Mouse (Mus musculus): ENCODE measurements around the gene Tbc1d24.
"Not testable (repeated sequence)": the region's sequence is repeated elsewhere in the genome, so short reads cannot be mapped to it uniquely, and the experiment has no call there.

Tbc1d24 gene

DNA sequence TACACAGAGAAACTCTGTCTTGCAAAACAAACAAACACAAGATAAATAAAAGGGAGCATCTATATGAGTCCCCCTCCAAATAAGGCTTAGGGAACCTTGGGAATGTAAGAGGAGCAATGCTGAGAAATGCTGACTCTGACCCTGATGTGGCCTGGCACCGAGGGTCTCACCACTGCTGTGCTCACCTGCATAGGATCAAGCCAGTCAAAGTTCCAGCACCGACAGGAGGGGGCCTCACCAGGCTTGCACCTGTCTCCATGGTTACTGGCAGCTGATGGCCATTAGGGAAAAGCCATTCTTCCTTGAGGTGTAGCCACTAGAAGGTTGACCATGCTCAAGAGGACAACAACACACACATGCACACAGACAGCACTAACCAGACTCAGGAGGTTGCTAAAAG, 62.5 kb downstream of the Tbc1d24 start:
- DNase-seq (ENCODE audit: low spot score), result no peak

DNA sequence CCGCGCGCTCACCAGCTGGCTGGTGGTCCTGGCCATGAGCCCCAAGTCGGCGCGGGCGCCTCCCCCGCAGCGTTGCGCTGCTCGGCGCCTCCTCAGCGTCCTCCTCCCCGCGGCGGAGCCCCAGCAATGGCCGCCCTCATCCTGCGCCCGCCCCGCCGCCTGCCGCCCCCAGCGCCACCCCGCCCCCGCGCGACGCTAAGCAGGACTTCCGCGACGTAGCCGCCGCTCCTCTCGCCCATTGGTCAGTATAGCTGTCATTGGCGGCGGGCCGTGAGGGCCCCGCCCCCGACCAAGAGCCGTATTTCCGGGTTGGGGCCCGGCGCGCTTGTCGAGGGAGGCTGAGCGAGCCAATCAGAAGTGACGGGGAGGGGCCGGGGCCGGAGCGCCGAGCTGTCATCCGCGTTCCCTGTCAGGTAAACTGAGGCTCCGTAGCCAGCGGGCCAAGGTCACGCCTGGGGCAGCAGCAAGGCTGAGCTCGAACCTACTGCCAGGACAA, 63.9 kb downstream of the Tbc1d24 start:
- DNase-seq (ENCODE audit: low spot score), result peak; percentile 97

DNA sequence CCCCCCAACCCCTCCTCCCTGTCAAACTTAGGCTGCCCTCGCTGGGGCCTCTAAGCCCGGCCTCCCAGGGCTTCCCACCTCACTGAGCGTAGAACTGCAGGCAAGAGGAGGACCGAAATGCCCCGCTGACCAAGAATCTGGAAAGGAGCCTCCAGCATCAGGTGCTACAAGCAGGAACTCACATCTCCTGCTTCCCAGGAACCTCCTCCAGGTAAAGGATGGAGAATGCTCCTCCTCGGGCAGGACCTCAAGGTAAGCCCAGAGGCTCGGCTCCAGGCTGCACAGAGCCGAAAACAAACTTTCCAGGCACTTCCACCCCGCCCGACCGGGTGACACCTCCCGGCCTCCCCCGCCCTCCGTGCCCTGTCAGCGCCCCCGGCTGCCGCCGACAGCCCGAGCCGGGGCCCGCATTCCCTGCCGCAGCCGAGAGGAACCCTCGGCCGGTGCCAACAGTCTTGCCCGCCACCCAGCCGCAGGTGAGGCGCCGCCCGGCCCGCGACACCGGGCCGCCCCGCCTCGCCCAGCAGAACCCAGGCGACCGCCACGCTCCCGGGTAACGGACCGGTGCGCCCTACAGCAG, 64.4 kb downstream of the Tbc1d24 start:
- no peak for DNase-seq (ENCODE audit: low spot score)

DNA sequence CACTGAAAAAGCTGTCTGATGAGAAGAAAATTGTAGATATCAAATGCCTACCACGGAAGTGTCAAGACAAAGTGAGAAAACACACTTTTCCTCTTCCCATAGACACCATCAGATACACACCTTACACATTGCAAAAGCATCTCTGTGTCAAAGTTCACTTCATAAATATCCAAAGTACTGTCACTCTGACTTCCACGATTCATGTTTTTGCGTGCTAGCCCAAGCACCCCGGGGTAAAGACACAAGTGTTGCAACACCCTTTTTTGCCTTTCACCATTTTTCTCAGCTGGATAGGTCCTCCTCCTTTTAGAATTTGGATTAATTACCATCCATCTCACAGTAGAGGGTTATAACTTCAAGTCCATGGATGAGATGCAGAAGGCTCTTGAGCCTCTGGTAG, 65.4 kb downstream of the Tbc1d24 start:
- no peak for DNase-seq (ENCODE audit: low spot score)

DNA sequence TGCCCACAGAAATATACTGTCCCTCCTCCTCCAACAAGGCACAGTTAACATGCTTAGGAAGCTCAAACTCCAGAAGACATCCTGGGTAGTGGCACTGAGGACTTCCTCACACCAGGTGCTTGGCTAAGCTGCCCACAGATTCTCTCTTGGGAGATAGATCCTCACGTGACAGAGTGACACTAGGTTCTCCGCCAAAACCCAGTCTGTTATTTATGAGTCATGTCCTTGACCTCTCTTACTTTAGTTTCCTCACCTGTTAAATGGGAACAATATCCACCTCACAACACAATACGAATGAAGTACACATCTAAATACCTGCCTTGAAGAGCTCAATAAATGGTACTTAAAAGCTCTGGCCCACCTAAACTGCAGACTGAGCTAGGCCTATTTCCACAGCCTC, 66.1 kb downstream of the Tbc1d24 start:
- DNase-seq (ENCODE audit: low spot score), result no peak

DNA sequence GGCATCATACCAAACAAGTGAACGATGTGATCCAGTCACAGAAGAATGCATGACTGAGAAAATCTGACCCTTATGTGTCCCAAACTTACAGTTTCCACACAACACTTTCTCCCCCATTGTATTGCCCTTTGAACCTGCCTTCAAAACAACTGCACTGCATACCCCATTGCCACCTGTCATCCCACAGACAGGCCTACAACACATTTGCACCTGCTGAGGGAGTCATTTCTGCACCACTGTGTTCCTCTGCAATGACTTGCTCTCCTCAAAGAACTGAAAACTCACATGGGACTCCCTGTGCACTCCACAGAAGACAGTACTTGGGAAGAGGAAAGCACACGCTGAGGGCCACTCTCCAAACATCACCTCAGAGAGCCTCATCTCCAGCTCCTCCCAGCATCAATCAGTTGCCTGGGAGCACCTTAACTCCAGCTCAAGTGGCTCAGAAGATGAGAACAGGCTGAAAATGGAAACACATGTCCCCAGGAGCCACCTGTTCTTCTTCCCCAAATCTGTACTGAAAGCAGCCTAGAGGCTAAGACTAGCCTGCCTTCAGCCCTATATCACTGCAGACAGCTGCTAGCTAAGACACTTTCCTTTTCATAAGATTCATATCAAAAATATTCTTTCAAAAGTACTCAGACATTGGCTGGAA, 68.0 kb downstream of the Tbc1d24 start:
- no peak for DNase-seq (ENCODE audit: low spot score)

DNA sequence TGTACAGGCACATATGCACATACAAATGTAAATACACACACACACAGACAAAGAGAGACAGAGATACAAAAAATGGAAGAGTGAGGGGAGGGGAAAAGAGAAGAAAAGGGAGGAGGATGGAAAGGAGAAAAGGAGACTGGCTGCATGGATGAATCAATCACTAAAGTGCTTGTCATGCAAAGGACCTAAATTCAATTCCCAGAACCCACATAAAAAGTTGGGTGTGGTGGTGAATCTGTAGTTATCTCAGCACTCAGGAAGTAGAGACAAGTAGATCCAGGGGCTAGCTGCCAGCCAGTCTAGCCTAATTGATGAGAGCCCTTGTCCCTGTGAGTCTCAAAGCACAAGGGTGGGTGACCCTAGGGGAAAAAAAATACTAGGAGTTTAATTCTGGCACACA, 71.3 kb downstream of the Tbc1d24 start:
- DNase-seq (ENCODE audit: low spot score), result no peak

DNA sequence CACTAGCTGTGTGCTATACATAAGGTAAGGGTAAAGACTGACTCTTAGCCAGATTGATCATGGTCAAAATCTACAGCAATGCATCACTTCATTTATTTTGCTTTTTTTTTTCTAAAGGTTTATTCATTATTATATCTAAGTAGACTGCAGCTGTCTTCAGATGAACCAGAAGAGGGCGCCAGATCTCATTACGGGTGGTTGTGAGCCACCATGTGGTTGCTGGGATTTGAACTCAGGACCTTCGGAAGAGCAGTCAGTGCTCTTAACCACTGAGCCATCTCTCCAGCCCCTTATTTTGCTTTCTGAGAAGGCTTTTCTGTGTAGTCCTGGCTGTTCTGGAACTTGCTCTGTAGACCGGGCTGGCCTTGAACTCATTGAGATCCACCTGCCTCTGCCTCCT, 72.4 kb downstream of the Tbc1d24 start:
- not testable (repeated sequence) for DNase-seq (ENCODE audit: low spot score)

DNA sequence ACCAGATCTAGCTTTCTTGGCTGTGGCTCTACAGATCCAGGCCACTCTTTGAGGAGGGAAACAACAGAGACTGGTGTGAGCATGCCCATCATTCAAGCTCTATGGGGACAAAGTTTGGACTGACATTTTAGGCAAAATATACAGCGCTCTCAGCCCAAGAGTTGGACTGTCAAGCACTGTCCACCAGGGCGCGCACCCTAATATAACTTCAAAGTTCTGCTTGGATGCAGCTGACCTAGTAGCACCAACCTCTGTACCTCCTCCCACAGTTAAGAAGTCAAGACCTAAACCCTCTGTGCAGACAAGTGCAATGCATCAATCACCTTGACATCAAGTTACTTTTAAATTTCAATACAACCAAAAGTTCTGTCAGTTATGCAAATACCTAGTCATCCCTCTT, 73.8 kb downstream of the Tbc1d24 start:
- DNase-seq (ENCODE audit: low spot score), result no peak

DNA sequence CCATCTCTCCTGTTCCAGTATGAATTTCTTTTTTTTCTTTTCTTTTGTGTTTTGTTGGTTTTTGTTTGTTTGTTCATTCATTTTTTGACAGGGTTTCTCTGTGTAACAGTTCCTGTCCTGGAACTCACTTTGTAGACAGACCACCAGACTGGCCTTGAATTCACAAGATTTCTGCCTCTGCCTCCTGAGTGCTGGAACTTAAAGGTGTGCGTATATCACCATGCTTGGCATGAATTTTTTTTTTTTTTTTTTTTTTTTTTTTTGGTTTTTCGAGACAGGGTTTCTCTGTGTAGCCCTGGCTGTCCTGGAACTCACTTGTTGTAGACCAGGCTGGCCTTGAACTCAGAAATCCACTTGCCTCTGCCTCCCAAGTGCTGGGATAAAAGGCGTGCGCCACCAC, 76.1 kb downstream of the Tbc1d24 start:
- not testable (repeated sequence) for DNase-seq (ENCODE audit: low spot score)

DNA sequence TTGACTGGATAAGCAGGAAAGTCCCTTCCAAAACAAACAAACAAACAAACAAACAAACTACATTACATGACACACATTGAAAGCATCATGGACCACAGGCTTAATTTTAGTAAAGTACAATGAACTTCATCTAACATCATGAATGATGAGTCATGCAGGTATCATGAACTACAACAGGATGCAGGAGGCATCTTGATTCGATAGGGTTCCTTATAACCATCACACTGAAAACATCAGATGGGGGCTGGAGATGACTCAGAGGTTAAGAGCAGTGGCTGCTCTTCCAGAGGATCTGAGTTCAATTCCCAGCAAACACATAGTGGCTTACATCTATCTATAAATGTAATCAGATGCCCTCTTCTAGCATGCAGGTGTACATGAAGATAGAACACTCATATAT, 77.8 kb downstream of the Tbc1d24 start:
- DNase-seq (ENCODE audit: low spot score), result no peak

DNA sequence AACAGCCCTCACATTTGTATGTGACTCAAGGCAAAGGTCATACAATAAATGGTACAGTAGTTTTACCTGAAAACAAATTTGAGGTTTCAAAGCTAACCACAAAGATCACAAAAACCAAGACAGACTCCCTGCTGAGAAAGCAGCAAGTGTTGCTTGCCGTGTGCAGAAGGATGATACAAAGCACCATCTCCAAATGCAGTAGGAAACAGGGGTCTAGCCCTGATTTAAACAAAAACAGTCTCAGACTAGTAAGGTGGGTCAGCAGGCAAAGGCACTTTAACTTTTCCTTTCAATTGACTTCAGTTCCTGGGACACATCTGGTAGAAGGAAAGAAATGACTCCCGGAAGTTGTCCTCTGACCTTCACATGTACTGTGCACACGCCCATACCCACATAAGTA, 78.6 kb downstream of the Tbc1d24 start:
- no peak for DNase-seq (ENCODE audit: low spot score)
